ENCODE assay signal across 15 mouse cellular contexts in the genomic region with DNA sequence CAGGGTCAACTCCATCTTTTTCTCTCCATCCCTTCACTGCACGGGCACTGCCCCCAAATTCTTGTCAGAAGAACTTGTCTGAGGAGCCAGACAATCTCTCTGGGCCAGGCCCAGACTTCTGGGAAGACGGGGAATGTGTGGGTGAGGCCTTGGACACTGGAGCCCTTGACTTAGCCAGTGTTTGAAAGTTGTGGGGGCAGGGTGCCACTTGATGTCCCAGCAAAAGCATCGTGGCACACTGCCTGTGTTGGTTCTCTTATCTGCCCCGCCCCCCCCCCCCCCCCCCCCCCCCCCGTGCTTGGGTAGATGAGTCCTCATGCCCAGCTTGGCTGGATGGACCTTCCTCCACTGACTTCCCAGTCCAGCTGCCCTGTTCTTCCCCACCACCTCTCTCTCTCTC. TPM values are rescaled to one million over a fixed set of nuclear protein-coding genes. Genes with fewer than 3 reads are reported as not detected.
A peak's percentile ranks its signal among the peaks of the same experiment; 100 is the strongest.
DNase-seq lines count a peak whose midpoint lies in the region; ATAC-seq and TF ChIP-seq lines count a peak whose summit lies in the region.
"Had no signal": no experiment of that assay in that cellular context is flagged by ENCODE, and none has a peak within 500 bp of the region (broad histone marks: within the 10 kb centered on the region; RNA-seq: fewer than 3 reads in every experiment).

No protein-coding gene starts in this region.

- DNase-seq in adrenal gland, adult 2 months, result peak; percentile 35
- DNase-seq in adrenal gland, postnatal 25 days, result no peak
- no peak for DNase-seq in MEL (ENCODE audit: low read depth, low spot score)
- DNase-seq in heart, adult 8-10 months (ENCODE audit: low spot score), result peak; percentile 42
- DNase-seq in lung, adult 2 months, result peak; percentile 59
- DNase-seq in frontal cortex, postnatal 25 days (ENCODE audit: low spot score in 2 of 2), result no peak
- DNase-seq in liver, postnatal 0 days, result no peak
- DNase-seq: kidney, postnatal 10 days; layer of hippocampus, postnatal 36 days had no signal

- H3K9ac ChIP-seq in MEL (ENCODE audit: control insufficient read depth, low read depth, low read length, poor library complexity, severe bottlenecking), result 0 out of 2 replicates have a peak overlapping the region, but pooled peaks have one; percentile 3
- H3K9ac ChIP-seq in neural tube, embryonic 15.5 days (replicated peaks), result no peak overlapping the region
- no peak overlapping the region for H3K9ac ChIP-seq in liver, postnatal 0 days (replicated peaks)
- H3K9ac ChIP-seq: forebrain, embryonic 15.5 days; hindbrain, embryonic 15.5 days; midbrain, embryonic 12.5 days; neural tube, embryonic 13.5 days had no signal

- no peak for TF ChIP-seq RAD21 in MEL (IDR thresholded peaks at IDR 0.05; ENCODE audit: low read depth, low read length)

- TF ChIP-seq CTCF in MEL (IDR thresholded peaks at IDR 0.05 in 2 of 3, conservative IDR thresholded peaks at IDR 0.05 in 1 of 3; ENCODE audit: control insufficient read depth in 1 of 3, insufficient read depth in 1 of 3, low read depth in 2 of 3, low read length in 3 of 3, poor library complexity in 1 of 3, severe bottlenecking in 1 of 3), result no peak
- TF ChIP-seq CTCF in lung, adult 2 months (IDR thresholded peaks at IDR 0.05; ENCODE audit: insufficient read depth, low read length), result no peak
- TF ChIP-seq CTCF in liver, postnatal 0 days (IDR thresholded peaks at IDR 0.05; ENCODE audit: low read depth), result no peak

- 21% methylated on average over 4 of the region's 5 CpGs for WGBS in lung, adult 2 months
- 71% methylated on average over 3 of the region's 5 CpGs for WGBS in neural tube, embryonic 15.5 days
- 44% methylated on average over 3 of the region's 5 CpGs for WGBS in liver, postnatal 0 days (ENCODE audit: insufficient replicate concordance)

- no peak for ATAC-seq in neural tube, embryonic 15.5 days (ENCODE audit: low FRiP score)
- no peak for ATAC-seq in liver, postnatal 0 days
- ATAC-seq: forebrain, embryonic 15.5 days; Patski had no signal

- H3K4me3 ChIP-seq in MEL (ENCODE audit: control insufficient read depth in 1 of 2, insufficient read depth in 1 of 2, low read depth in 2 of 2, low read length in 2 of 2), result no peak overlapping the region
- no peak overlapping the region for H3K4me3 ChIP-seq in lung, adult 2 months (replicated peaks; ENCODE audit: extremely low read depth, low read depth, low read length)
- no peak overlapping the region for H3K4me3 ChIP-seq in neural tube, embryonic 15.5 days (replicated peaks)
- no peak overlapping the region for H3K4me3 ChIP-seq in liver, postnatal 0 days (ENCODE audit: low read depth, low read length)
- H3K4me3 ChIP-seq: forebrain, embryonic 15.5 days; hindbrain, embryonic 15.5 days; midbrain, embryonic 12.5 days; neural tube, embryonic 13.5 days had no signal

- H3K79me2 ChIP-seq in MEL (ENCODE audit: control insufficient read depth, insufficient read depth, low read length, poor library complexity), result peaks cover 8% of the 10 kb centered on the region; the same call in 1 of the 2 replicates

- H3K27ac ChIP-seq in MEL (ENCODE audit: control insufficient read depth, low read depth, low read length), result no peak overlapping the region
- no peak overlapping the region for H3K27ac ChIP-seq in neural tube, embryonic 15.5 days (replicated peaks)
- H3K27ac ChIP-seq in liver, postnatal 0 days (ENCODE audit: low read depth), result no peak overlapping the region
- H3K27ac ChIP-seq: forebrain, embryonic 15.5 days; hindbrain, embryonic 15.5 days; midbrain, embryonic 12.5 days; neural tube, embryonic 13.5 days had no signal

- H3K4me1 ChIP-seq in MEL (ENCODE audit: control insufficient read depth in 1 of 2, insufficient read depth in 2 of 2, low read length in 2 of 2), result peaks cover 15% of the 10 kb centered on the region in 2 experiments
- peaks cover 37% of the 10 kb centered on the region for H3K4me1 ChIP-seq in lung, adult 2 months (ENCODE audit: control insufficient read depth, insufficient read depth, low read length)
- peaks cover 17% of the 10 kb centered on the region for H3K4me1 ChIP-seq in neural tube, embryonic 15.5 days
- H3K4me1 ChIP-seq in liver, postnatal 0 days (ENCODE audit: insufficient read depth), result peaks cover 32% of the 10 kb centered on the region

- TF ChIP-seq EP300 in MEL (IDR thresholded peaks at IDR 0.05; ENCODE audit: low read depth in 1 of 2, low read length in 2 of 2), result no peak
- no peak for TF ChIP-seq EP300 in liver, postnatal 0 days (IDR thresholded peaks at IDR 0.05; ENCODE audit: low read depth)

- H3K36me3 ChIP-seq in MEL (ENCODE audit: control insufficient read depth in 1 of 2, insufficient read depth in 2 of 2, low read length in 2 of 2), result peaks cover 0 to 13% of the 10 kb centered on the region in 2 experiments; a peak in 2 of 4 replicates
- H3K36me3 ChIP-seq in neural tube, embryonic 15.5 days, result no peaks in the 10 kb centered on the region
- no peaks in the 10 kb centered on the region for H3K36me3 ChIP-seq in liver, postnatal 0 days (replicated peaks; ENCODE audit: insufficient read depth, low read length)
- H3K36me3 ChIP-seq: forebrain, embryonic 15.5 days; hindbrain, embryonic 15.5 days; neural tube, embryonic 13.5 days had no signal

- no peaks in the 10 kb centered on the region for H3K9me3 ChIP-seq in MEL (replicated peaks; ENCODE audit: insufficient read depth, low read length)
- no peaks in the 10 kb centered on the region for H3K9me3 ChIP-seq in neural tube, embryonic 15.5 days (replicated peaks)
- no peaks in the 10 kb centered on the region for H3K9me3 ChIP-seq in liver, postnatal 0 days (ENCODE audit: low read length)
- H3K9me3 ChIP-seq: forebrain, embryonic 15.5 days; hindbrain, embryonic 15.5 days; midbrain, embryonic 12.5 days; neural tube, embryonic 13.5 days had no signal

- no peak overlapping the region for H3K4me2 ChIP-seq in neural tube, embryonic 15.5 days
- H3K4me2 ChIP-seq in liver, postnatal 0 days (ENCODE audit: low read depth, low read length), result no peak overlapping the region
- H3K4me2 ChIP-seq: forebrain, embryonic 15.5 days; hindbrain, embryonic 15.5 days; midbrain, embryonic 12.5 days; neural tube, embryonic 13.5 days had no signal

- H3K27me3 ChIP-seq in MEL (ENCODE audit: control insufficient read depth in 1 of 2, insufficient read depth in 2 of 2, low read length in 2 of 2), result no peaks in the 10 kb centered on the region
- H3K27me3 ChIP-seq in neural tube, embryonic 15.5 days (replicated peaks), result no peaks in the 10 kb centered on the region
- no peaks in the 10 kb centered on the region for H3K27me3 ChIP-seq in liver, postnatal 0 days (ENCODE audit: insufficient read depth, low read length)
- H3K27me3 ChIP-seq: forebrain, embryonic 15.5 days; hindbrain, embryonic 15.5 days; midbrain, embryonic 12.5 days; neural tube, embryonic 13.5 days; Patski had no signal

- TF ChIP-seq POLR2A in MEL (IDR thresholded peaks at IDR 0.05; ENCODE audit: control insufficient read depth in 1 of 2, insufficient read depth in 1 of 2, low read depth in 1 of 2, low read length in 2 of 2, poor library complexity in 1 of 2), result no peak
- TF ChIP-seq POLR2A in lung, adult 2 months (IDR thresholded peaks at IDR 0.05; ENCODE audit: borderline replicate concordance, extremely low read depth, low read depth, low read length), result no peak

RNA-seq across cellular contexts. Expression of gene Slc44a2, which starts 8.5 kb away (rescaled TPM):
- 10 to 100 TPM; 30.9 to 56.0 TPM for total RNA-seq in adrenal gland, adult 2 months (2021)
- 27.1 and 27.2 TPM in 2 replicates for polyA plus RNA-seq in adrenal gland, adult 2 months (2012; rRNA removed)
- total RNA-seq in adrenal gland, postnatal 25 days (2021), result 31.8 and 46.3 TPM in 2 replicates
- total RNA-seq in MEL (2012; rRNA removed), result 27.3 and 30.7 TPM in 2 replicates
- polyA plus RNA-seq in MEL (2012; ENCODE audit: insufficient read depth in 1 of 2, insufficient read length in 2 of 2, low read depth in 1 of 2, low replicate concordance in 2 of 2, missing spikeins in 1 of 2), result 100 to 1,000 TPM in 1 of 2 experiments, not detected in 1; 121 TPM
- total RNA-seq in heart, adult 8-10 months (2022), result 100 to 1,000 TPM in 1 of 4 experiments, 10 to 100 TPM in 3; 90.2 to 124 (median 94.3) TPM
- 192 and 271 TPM in 2 replicates for polyA plus RNA-seq in lung, adult 2 months (2012; rRNA removed)
- 68.4 and 79.7 TPM in 2 replicates for polyA plus RNA-seq in neural tube, embryonic 15.5 days (2015; fragmentation: Nextera tagmentation; extraction: Ambion mirVana)
- 12.8 and 14.4 TPM in 2 replicates for polyA plus RNA-seq in liver, postnatal 0 days (2015; fragmentation: Nextera tagmentation; extraction: Ambion mirVana)

RNA-seq across cellular contexts. Expression of gene Ap1m2, which starts 16.9 kb away (rescaled TPM):
- total RNA-seq in adrenal gland, adult 2 months (2021), result not detected
- not detected in 2 replicates for polyA plus RNA-seq in adrenal gland, adult 2 months (2012; rRNA removed)
- not detected in 2 replicates for total RNA-seq in adrenal gland, postnatal 25 days (2021)
- total RNA-seq in MEL (2012; rRNA removed), result 0.52 and 0.73 TPM in 2 replicates
- 1 to 10 TPM in 1 of 2 experiments, not detected in 1; 1.0 TPM for polyA plus RNA-seq in MEL (2012; ENCODE audit: insufficient read depth in 1 of 2, insufficient read length in 2 of 2, low read depth in 1 of 2, low replicate concordance in 2 of 2, missing spikeins in 1 of 2)
- total RNA-seq in heart, adult 8-10 months (2022), result not detected
- polyA plus RNA-seq in lung, adult 2 months (2012; rRNA removed), result 21.4 and 33.9 TPM in 2 replicates
- 2.5 and 12.1 TPM in 2 replicates for polyA plus RNA-seq in neural tube, embryonic 15.5 days (2015; fragmentation: Nextera tagmentation; extraction: Ambion mirVana)
- 0.32 and 0.54 TPM in 2 replicates for polyA plus RNA-seq in liver, postnatal 0 days (2015; fragmentation: Nextera tagmentation; extraction: Ambion mirVana)
- polyA plus RNA-seq: Patski had no signal

RNA-seq across cellular contexts. Expression of gene Cdkn2d, which starts 37.8 kb away (rescaled TPM):
- total RNA-seq in adrenal gland, adult 2 months (2021), result 10 to 100 TPM in 1 of 2 experiments, 1 to 10 TPM in 1; 6.0 to 20.3 TPM
- polyA plus RNA-seq in adrenal gland, adult 2 months (2012; rRNA removed), result 36.0 and 42.9 TPM in 2 replicates
- 13.5 and 19.9 TPM in 2 replicates for total RNA-seq in adrenal gland, postnatal 25 days (2021)
- 40.1 and 55.2 TPM in 2 replicates for total RNA-seq in MEL (2012; rRNA removed)
- 10 to 100 TPM in 1 of 2 experiments, not detected in 1; 67.9 TPM for polyA plus RNA-seq in MEL (2012; ENCODE audit: insufficient read depth in 1 of 2, insufficient read length in 2 of 2, low read depth in 1 of 2, low replicate concordance in 2 of 2, missing spikeins in 1 of 2)
- 10 to 100 TPM; 15.1 to 17.7 (median 16.7) TPM for total RNA-seq in heart, adult 8-10 months (2022)
- 33.5 and 34.7 TPM in 2 replicates for polyA plus RNA-seq in lung, adult 2 months (2012; rRNA removed)
- polyA plus RNA-seq in neural tube, embryonic 15.5 days (2015; fragmentation: Nextera tagmentation; extraction: Ambion mirVana), result 120 and 129 TPM in 2 replicates
- 74.3 and 76.6 TPM in 2 replicates for polyA plus RNA-seq in liver, postnatal 0 days (2015; fragmentation: Nextera tagmentation; extraction: Ambion mirVana)

RNA-seq across cellular contexts. Expression of gene Ilf3, which starts 38.6 kb away (rescaled TPM):
- 10 to 100 TPM; 51.0 to 60.1 TPM for total RNA-seq in adrenal gland, adult 2 months (2021)
- 38.9 and 39.1 TPM in 2 replicates for polyA plus RNA-seq in adrenal gland, adult 2 months (2012; rRNA removed)
- total RNA-seq in adrenal gland, postnatal 25 days (2021), result 68.9 and 69.5 TPM in 2 replicates
- 210 and 235 TPM in 2 replicates for total RNA-seq in MEL (2012; rRNA removed)
- 100 to 1,000 TPM in 1 of 2 experiments, 10 to 100 TPM in 1; 67.4 to 519 TPM for polyA plus RNA-seq in MEL (2012; ENCODE audit: insufficient read depth in 1 of 2, insufficient read length in 2 of 2, low read depth in 1 of 2, low replicate concordance in 2 of 2, missing spikeins in 1 of 2)
- 10 to 100 TPM; 28.2 to 31.4 (median 29.8) TPM for total RNA-seq in heart, adult 8-10 months (2022)
- polyA plus RNA-seq in lung, adult 2 months (2012; rRNA removed), result 31.8 and 35.2 TPM in 2 replicates
- polyA plus RNA-seq in neural tube, embryonic 15.5 days (2015; fragmentation: Nextera tagmentation; extraction: Ambion mirVana), result 189 and 205 TPM in 2 replicates
- 19.1 and 23.5 TPM in 2 replicates for polyA plus RNA-seq in liver, postnatal 0 days (2015; fragmentation: Nextera tagmentation; extraction: Ambion mirVana)

RNA-seq across cellular contexts. Expression of gene Kri1, which starts 41.3 kb away (rescaled TPM):
- 10 to 100 TPM; 27.3 to 38.5 TPM for total RNA-seq in adrenal gland, adult 2 months (2021)
- polyA plus RNA-seq in adrenal gland, adult 2 months (2012; rRNA removed), result 11.7 and 14.4 TPM in 2 replicates
- 34.7 and 48.1 TPM in 2 replicates for total RNA-seq in adrenal gland, postnatal 25 days (2021)
- total RNA-seq in MEL (2012; rRNA removed), result 175 and 199 TPM in 2 replicates
- polyA plus RNA-seq in MEL (2012; ENCODE audit: insufficient read depth in 1 of 2, insufficient read length in 2 of 2, low read depth in 1 of 2, low replicate concordance in 2 of 2, missing spikeins in 1 of 2), result 100 to 1,000 TPM in 1 of 2 experiments, 10 to 100 TPM in 1; 76.1 to 233 TPM
- 10 to 100 TPM; 16.2 to 18.3 (median 17.3) TPM for total RNA-seq in heart, adult 8-10 months (2022)
- 16.9 and 21.5 TPM in 2 replicates for polyA plus RNA-seq in lung, adult 2 months (2012; rRNA removed)
- 15.2 and 18.7 TPM in 2 replicates for polyA plus RNA-seq in neural tube, embryonic 15.5 days (2015; fragmentation: Nextera tagmentation; extraction: Ambion mirVana)
- polyA plus RNA-seq in liver, postnatal 0 days (2015; fragmentation: Nextera tagmentation; extraction: Ambion mirVana), result 4.7 and 5.3 TPM in 2 replicates

Comparison
In these comparisons a context has a peak if more than half of its experiments do, and no peak if none do; other contexts are left out.
1. DNase-seq: peak in adrenal gland, adult 2 months (single experiment), heart, adult 8-10 months (single experiment) and lung, adult 2 months (single experiment); none in adrenal gland, postnatal 25 days (single experiment), MEL (single experiment), frontal cortex, postnatal 25 days (0 of 2) and liver, postnatal 0 days (single experiment).